Mouse (Mus musculus): ENCODE measurements around the gene Fndc3b. TPM values are rescaled to one million over a fixed set of nuclear protein-coding genes. Genes with fewer than 3 reads are reported as not detected.
"Not testable (repeated sequence)": the region's sequence is repeated elsewhere in the genome, so short reads cannot be mapped to it uniquely, and the experiment has no call there.

The Fndc3b gene
- polyA plus RNA-seq, 1 experiment from 2014 or later = 4.7 TPM

- Histone ChIP-seq H3K4me3 (ENCODE audit: low read depth, low read length) (no peak overlapping the region), H3K9ac (ENCODE audit: low read length) (no peak overlapping the region), H3K27ac (ENCODE audit: low read depth, low read length) (peak overlapping the region; percentile 21; the same call in 1 of the 2 replicates), H3K36me3 (ENCODE audit: control insufficient read depth, insufficient read depth, low read length) (no peaks in the 10 kb centered on the region), H3K27me3 (replicated peaks; ENCODE audit: control insufficient read depth, insufficient read depth, low read length) (no peaks in the 10 kb centered on the region), H3K4me2 (ENCODE audit: low read length) (no peak overlapping the region), H3K4me1 (ENCODE audit: control insufficient read depth, insufficient read depth, low read length) (peaks cover 5% of the 10 kb centered on the region; the same call in 1 of the 2 replicates), H3K9me3 (replicated peaks; ENCODE audit: control insufficient read depth, low read length) (no peaks in the 10 kb centered on the region)
- WGBS = 53% methylated on average over 16 of the region's 16 CpGs
- ATAC-seq (peak; percentile 84), DNase-seq (ENCODE audit: low spot score) (peak; percentile 86)
These were observed 232.4 kb downstream of the Fndc3b start for GRCm38 (mm10) chr3:27478563-27479156.

GRCm38 (mm10) chr3:27477749-27478148 is 233.4 kb downstream of the Fndc3b start:
- not testable (repeated sequence) for H3K9me3 ChIP-seq (replicated peaks; ENCODE audit: control insufficient read depth, low read length); ATAC-seq; H3K4me3 ChIP-seq (ENCODE audit: low read depth, low read length); H3K27me3 ChIP-seq (replicated peaks; ENCODE audit: control insufficient read depth, insufficient read depth, low read length); H3K9ac ChIP-seq (ENCODE audit: low read length); H3K4me2 ChIP-seq (ENCODE audit: low read length); H3K27ac ChIP-seq (ENCODE audit: low read depth, low read length); H3K4me1 ChIP-seq (ENCODE audit: control insufficient read depth, insufficient read depth, low read length); H3K36me3 ChIP-seq (ENCODE audit: control insufficient read depth, insufficient read depth, low read length)
- DNase-seq (ENCODE audit: low spot score) = peak; percentile 22
- WGBS = 89% methylated on average over 3 of the region's 3 CpGs

- 70% methylated on average over 7 of the region's 7 CpGs for WGBS
- H3K4me2 ChIP-seq (ENCODE audit: low read length) = no peak overlapping the region
- ATAC-seq (no peak), DNase-seq (ENCODE audit: low spot score) (no peak)
- H3K4me3 ChIP-seq (ENCODE audit: low read depth, low read length) = no peak overlapping the region
- no peaks in the 10 kb centered on the region for H3K9me3 ChIP-seq (replicated peaks; ENCODE audit: control insufficient read depth, low read length)
- no peaks in the 10 kb centered on the region for H3K27me3 ChIP-seq (replicated peaks; ENCODE audit: control insufficient read depth, insufficient read depth, low read length)
- H3K4me1 ChIP-seq (ENCODE audit: control insufficient read depth, insufficient read depth, low read length) = peaks cover 5% of the 10 kb centered on the region; the same call in 1 of the 2 replicates
- H3K27ac ChIP-seq (ENCODE audit: low read depth, low read length) = no peak overlapping the region
- no peaks in the 10 kb centered on the region for H3K36me3 ChIP-seq (ENCODE audit: control insufficient read depth, insufficient read depth, low read length)
- no peak overlapping the region for H3K9ac ChIP-seq (ENCODE audit: low read length)
These were observed 235.2 kb downstream of the Fndc3b start for GRCm38 (mm10) chr3:27475899-27476298.

GRCm38 (mm10) chr3:27473801-27474599 is 237.1 kb downstream of the Fndc3b start:
- Histone ChIP-seq H3K4me1 (ENCODE audit: control insufficient read depth, insufficient read depth, low read length) (no peaks in the 10 kb centered on the region; the same call in 1 of the 2 replicates), H3K9ac (ENCODE audit: low read length) (no peak overlapping the region), H3K27me3 (replicated peaks; ENCODE audit: control insufficient read depth, insufficient read depth, low read length) (no peaks in the 10 kb centered on the region), H3K27ac (ENCODE audit: low read depth, low read length) (no peak overlapping the region), H3K4me3 (ENCODE audit: low read depth, low read length) (no peak overlapping the region), H3K36me3 (ENCODE audit: control insufficient read depth, insufficient read depth, low read length) (no peaks in the 10 kb centered on the region), H3K4me2 (ENCODE audit: low read length) (no peak overlapping the region), H3K9me3 (replicated peaks; ENCODE audit: control insufficient read depth, low read length) (no peaks in the 10 kb centered on the region)
- DNase-seq (ENCODE audit: low spot score) = no peak
- no peak for ATAC-seq
- WGBS = 96% methylated on average over 14 of the region's 14 CpGs

- Histone ChIP-seq H3K9ac (ENCODE audit: low read length) (no peak overlapping the region), H3K4me1 (ENCODE audit: control insufficient read depth, insufficient read depth, low read length) (no peaks in the 10 kb centered on the region), H3K27ac (ENCODE audit: low read depth, low read length) (no peak overlapping the region), H3K4me3 (ENCODE audit: low read depth, low read length) (no peak overlapping the region), H3K27me3 (replicated peaks; ENCODE audit: control insufficient read depth, insufficient read depth, low read length) (no peaks in the 10 kb centered on the region), H3K36me3 (ENCODE audit: control insufficient read depth, insufficient read depth, low read length) (no peaks in the 10 kb centered on the region), H3K9me3 (replicated peaks; ENCODE audit: control insufficient read depth, low read length) (no peaks in the 10 kb centered on the region), H3K4me2 (ENCODE audit: low read length) (no peak overlapping the region)
- no peak for DNase-seq (ENCODE audit: low spot score)
- no peak for ATAC-seq
- WGBS = 99% methylated on average over 3 of the region's 3 CpGs
These were observed 238.3 kb downstream of the Fndc3b start for GRCm38 (mm10) chr3:27472846-27473245.

- no peak overlapping the region for H3K27ac ChIP-seq (ENCODE audit: low read depth, low read length)
- no peak overlapping the region for H3K4me3 ChIP-seq (ENCODE audit: low read depth, low read length)
- no peaks in the 10 kb centered on the region for H3K9me3 ChIP-seq (replicated peaks; ENCODE audit: control insufficient read depth, low read length)
- H3K27me3 ChIP-seq (replicated peaks; ENCODE audit: control insufficient read depth, insufficient read depth, low read length) = no peaks in the 10 kb centered on the region
- ATAC-seq (no peak), DNase-seq (ENCODE audit: low spot score) (no peak)
- no peak overlapping the region for H3K9ac ChIP-seq (ENCODE audit: low read length)
- no peaks in the 10 kb centered on the region for H3K4me1 ChIP-seq (ENCODE audit: control insufficient read depth, insufficient read depth, low read length)
- no peak overlapping the region for H3K4me2 ChIP-seq (ENCODE audit: low read length)
- H3K36me3 ChIP-seq (ENCODE audit: control insufficient read depth, insufficient read depth, low read length) = no peaks in the 10 kb centered on the region
- 92% methylated on average over 8 of the region's 8 CpGs for WGBS
These were observed 240.3 kb downstream of the Fndc3b start for GRCm38 (mm10) chr3:27470781-27471180.

GRCm38 (mm10) chr3:27469971-27470370 is 241.1 kb downstream of the Fndc3b start:
- Histone ChIP-seq H3K9me3 (replicated peaks; ENCODE audit: control insufficient read depth, low read length) (no peaks in the 10 kb centered on the region), H3K4me3 (ENCODE audit: low read depth, low read length) (no peak overlapping the region), H3K4me1 (ENCODE audit: control insufficient read depth, insufficient read depth, low read length) (no peaks in the 10 kb centered on the region), H3K27ac (ENCODE audit: low read depth, low read length) (no peak overlapping the region), H3K9ac (ENCODE audit: low read length) (no peak overlapping the region), H3K36me3 (ENCODE audit: control insufficient read depth, insufficient read depth, low read length) (no peaks in the 10 kb centered on the region), H3K4me2 (ENCODE audit: low read length) (no peak overlapping the region), H3K27me3 (replicated peaks; ENCODE audit: control insufficient read depth, insufficient read depth, low read length) (no peaks in the 10 kb centered on the region)
- WGBS = 95% methylated on average over 8 of the region's 8 CpGs
- no peak for DNase-seq (ENCODE audit: low spot score)
- no peak for ATAC-seq

GRCm38 (mm10) chr3:27467505-27468020 is 243.5 kb downstream of the Fndc3b start:
- H3K36me3 ChIP-seq (ENCODE audit: control insufficient read depth, insufficient read depth, low read length) = no peaks in the 10 kb centered on the region
- no peaks in the 10 kb centered on the region for H3K4me1 ChIP-seq (ENCODE audit: control insufficient read depth, insufficient read depth, low read length)
- no peak for DNase-seq (ENCODE audit: low spot score)
- H3K27ac ChIP-seq (ENCODE audit: low read depth, low read length) = no peak overlapping the region
- no peak overlapping the region for H3K9ac ChIP-seq (ENCODE audit: low read length)
- 84% methylated on average over 11 of the region's 11 CpGs for WGBS
- no peaks in the 10 kb centered on the region for H3K27me3 ChIP-seq (replicated peaks; ENCODE audit: control insufficient read depth, insufficient read depth, low read length)
- no peaks in the 10 kb centered on the region for H3K9me3 ChIP-seq (replicated peaks; ENCODE audit: control insufficient read depth, low read length)
- H3K4me2 ChIP-seq (ENCODE audit: low read length) = no peak overlapping the region
- no peak overlapping the region for H3K4me3 ChIP-seq (ENCODE audit: low read depth, low read length)
- ATAC-seq = no peak
